Mouse (Mus musculus) adrenal gland, postnatal 10 days (tissue): ENCODE measurements around the gene Camk1d. TPM values are rescaled to one million over a fixed set of nuclear protein-coding genes. Genes with fewer than 3 reads are reported as not detected.
"Not testable (repeated sequence)": the region's sequence is repeated elsewhere in the genome, so short reads cannot be mapped to it uniquely, and the experiment has no call there.

Experiments used
- DNase-seq: peaks from one replicate; pipeline ENCODE4 v3.0.0; 2021; ENCODE audit warnings: mixed read lengths
- total RNA-seq, 2 experiments: library from RNA; stranded (reverse); gene quantifications; 2 replicates each; pipeline ENCODE4 v1.2.3; 2021

Camk1d gene
- total RNA-seq, 2 experiments from 2014 or later, result 5.2 to 7.3 TPM

GRCm38 (mm10) chr2:5249199-5249598 lies 465.1 kb downstream of the Camk1d start:
- not testable (repeated sequence) for DNase-seq

Other genes starting within 250 kb of the Camk1d start
- gene Nudt5, start 130.5 kb upstream of the Camk1d start, total RNA-seq, result 10 to 100 TPM; 33.9 to 40.2 TPM
- 100 to 1,000 TPM; 127 to 134 TPM for gene Cdc123, start 130.6 kb upstream of the Camk1d start, total RNA-seq
- gene Gm13199, start 148.4 kb upstream of the Camk1d start, total RNA-seq, result 1 to 10 TPM in 1 of 2 experiments, not detected in 1; 2.1 TPM
- 10 to 100 TPM; 34.3 to 56.1 TPM for gene Sec61a2, start 180.9 kb upstream of the Camk1d start, total RNA-seq
- gene Dhtkd1, start 228.3 kb upstream of the Camk1d start, total RNA-seq, result 10 to 100 TPM; 10.6 to 13.2 TPM
- gene Upf2, start 237.0 kb upstream of the Camk1d start, total RNA-seq, result 10 to 100 TPM; 18.6 to 21.5 TPM